Mouse (Mus musculus): Measurements from ENCODE around the gene Acsbg2. TPM values are rescaled to one million over a fixed set of nuclear protein-coding genes. Genes with fewer than 3 reads are reported as not detected.
A peak's percentile ranks its signal among the peaks of the same experiment; 100 is the strongest.

Acsbg2 gene
- total RNA-seq, 1 experiment = 0.58 TPM

DNA sequence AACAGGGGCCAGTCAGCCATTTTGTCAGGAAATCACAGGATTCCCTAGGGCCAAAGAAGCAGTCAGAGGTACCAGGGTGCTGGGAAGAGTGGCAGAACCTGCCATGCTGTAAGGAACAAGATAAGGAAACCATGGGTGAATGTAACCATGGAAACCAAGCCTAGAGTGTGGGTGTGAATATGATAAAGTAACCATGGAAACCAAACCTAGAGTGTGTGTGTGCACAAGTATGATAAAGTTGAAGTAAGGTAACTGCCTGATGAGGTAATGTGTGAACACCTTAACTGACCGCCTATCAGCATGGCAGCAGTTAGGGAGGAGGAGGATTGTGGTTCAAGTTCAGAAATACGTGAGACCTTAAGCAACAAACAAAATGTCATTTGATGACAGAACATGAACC, 47.5 kb downstream of the Acsbg2 start:
- DNase-seq (ENCODE audit: low read depth, low spot score) = no peak
- Histone ChIP-seq H3K4me3 (ENCODE audit: insufficient read depth in 1 of 2, low read depth in 1 of 2, low read length in 2 of 2, poor library complexity in 1 of 2, severe bottlenecking in 1 of 2) (no peak overlapping the region), H3K9me3 (ENCODE audit: control insufficient read depth, insufficient read depth, low read depth, low read length) (no peaks in the 10 kb centered on the region), H3K36me3 (ENCODE audit: control insufficient read depth, insufficient read depth, low read length, poor library complexity, severe bottlenecking) (peaks cover 3% of the 10 kb centered on the region; the same call in 1 of the 2 replicates), H3K4me1 (ENCODE audit: control insufficient read depth in 2 of 2, insufficient read depth in 2 of 2, low read length in 2 of 2, poor library complexity in 1 of 2) (peaks cover 5 to 26% of the 10 kb centered on the region in 2 experiments), H3K9ac (ENCODE audit: insufficient read depth, low read depth, low read length, poor library complexity, severe bottlenecking) (no peak overlapping the region), H3K27ac (ENCODE audit: insufficient read depth, low read depth, low read length, poor library complexity, severe bottlenecking) (no peak overlapping the region)
- TF ChIP-seq CHD2 (IDR thresholded peaks at IDR 0.05; ENCODE audit: low read depth, low read length) (no peak), MAFK (IDR thresholded peaks at IDR 0.05; ENCODE audit: insufficient read depth, low read depth, low read length) (no peak)
- in situ Hi-C loops (cut with MboI; ENCODE audit: low sequenced_read_pairs in 2 of 2, unreplicated experiment in 2 of 2) = no loop called here

GRCm38 (mm10) chr17:56823352-56823751, 50.9 kb downstream of the Acsbg2 start:
- in situ Hi-C loops (cut with MboI; ENCODE audit: low sequenced_read_pairs in 2 of 2, unreplicated experiment in 2 of 2) = no loop called here
- no peak overlapping the region for H3K9ac ChIP-seq (ENCODE audit: insufficient read depth, low read depth, low read length, poor library complexity, severe bottlenecking)
- no peak overlapping the region for H3K4me3 ChIP-seq (ENCODE audit: insufficient read depth in 1 of 2, low read depth in 1 of 2, low read length in 2 of 2, poor library complexity in 1 of 2, severe bottlenecking in 1 of 2)
- no peaks in the 10 kb centered on the region for H3K9me3 ChIP-seq (ENCODE audit: control insufficient read depth, insufficient read depth, low read depth, low read length)
- no peak for TF ChIP-seq ZC3H11A (IDR thresholded peaks at IDR 0.05; ENCODE audit: borderline replicate concordance, low read depth, low read length)
- no peak for TF ChIP-seq CHD2 (IDR thresholded peaks at IDR 0.05; ENCODE audit: low read depth, low read length)
- H3K27ac ChIP-seq (ENCODE audit: insufficient read depth, low read depth, low read length, poor library complexity, severe bottlenecking) = no peak overlapping the region
- H3K36me3 ChIP-seq (ENCODE audit: control insufficient read depth, insufficient read depth, low read length, poor library complexity, severe bottlenecking) = peaks cover 3% of the 10 kb centered on the region; the same call in 1 of the 2 replicates
- DNase-seq (ENCODE audit: low read depth, low spot score) = no peak
- H3K4me1 ChIP-seq (ENCODE audit: control insufficient read depth in 2 of 2, insufficient read depth in 2 of 2, low read length in 2 of 2, poor library complexity in 1 of 2) = peaks cover 8 to 35% of the 10 kb centered on the region in 2 experiments

DNA sequence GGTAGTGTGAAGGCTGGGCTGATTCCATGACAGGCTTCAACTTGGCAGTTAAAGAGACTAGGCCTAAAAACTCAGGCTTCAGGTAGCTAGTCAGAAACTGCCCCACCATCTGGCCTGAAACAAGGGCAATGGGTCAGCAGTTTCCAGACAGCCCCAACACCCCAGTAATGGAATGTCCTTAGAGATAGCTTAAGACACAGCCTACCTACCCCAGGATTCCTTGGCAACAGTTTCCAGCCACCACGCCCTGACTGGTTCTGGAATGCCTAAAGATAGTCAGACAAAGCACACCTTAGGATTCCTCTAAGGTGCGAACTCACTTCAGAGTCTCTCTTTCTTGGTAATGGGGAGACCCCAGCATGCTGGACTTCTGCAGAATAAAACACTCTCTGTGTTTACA, 51.9 kb downstream of the Acsbg2 start:
- TF ChIP-seq ZNF384 (IDR thresholded peaks at IDR 0.05; ENCODE audit: low read depth, low read length) (no peak), CHD2 (IDR thresholded peaks at IDR 0.05; ENCODE audit: low read depth, low read length) (no peak), HCFC1 (IDR thresholded peaks at IDR 0.05; ENCODE audit: borderline replicate concordance, insufficient read depth, low read length) (no peak), MAFK (IDR thresholded peaks at IDR 0.05; ENCODE audit: insufficient read depth, low read depth, low read length) (no peak), ZC3H11A (IDR thresholded peaks at IDR 0.05; ENCODE audit: borderline replicate concordance, low read depth, low read length) (no peak)
- H3K4me1 ChIP-seq (ENCODE audit: control insufficient read depth in 2 of 2, insufficient read depth in 2 of 2, low read length in 2 of 2, poor library complexity in 1 of 2) = peaks cover 9 to 33% of the 10 kb centered on the region in 2 experiments
- in situ Hi-C loops (cut with MboI; ENCODE audit: low sequenced_read_pairs in 2 of 2, unreplicated experiment in 2 of 2) = no loop called here
- no peaks in the 10 kb centered on the region for H3K9me3 ChIP-seq (ENCODE audit: control insufficient read depth, insufficient read depth, low read depth, low read length)
- no peak overlapping the region for H3K9ac ChIP-seq (ENCODE audit: insufficient read depth, low read depth, low read length, poor library complexity, severe bottlenecking)
- DNase-seq (ENCODE audit: low read depth, low spot score) = no peak
- H3K36me3 ChIP-seq (ENCODE audit: control insufficient read depth, insufficient read depth, low read length, poor library complexity, severe bottlenecking) = peaks cover 3% of the 10 kb centered on the region; the same call in 1 of the 2 replicates
- no peak overlapping the region; the same call in 1 of the 2 replicates for H3K27ac ChIP-seq (ENCODE audit: insufficient read depth, low read depth, low read length, poor library complexity, severe bottlenecking)
- H3K4me3 ChIP-seq (ENCODE audit: insufficient read depth in 1 of 2, low read depth in 1 of 2, low read length in 2 of 2, poor library complexity in 1 of 2, severe bottlenecking in 1 of 2) = no peak overlapping the region

DNA sequence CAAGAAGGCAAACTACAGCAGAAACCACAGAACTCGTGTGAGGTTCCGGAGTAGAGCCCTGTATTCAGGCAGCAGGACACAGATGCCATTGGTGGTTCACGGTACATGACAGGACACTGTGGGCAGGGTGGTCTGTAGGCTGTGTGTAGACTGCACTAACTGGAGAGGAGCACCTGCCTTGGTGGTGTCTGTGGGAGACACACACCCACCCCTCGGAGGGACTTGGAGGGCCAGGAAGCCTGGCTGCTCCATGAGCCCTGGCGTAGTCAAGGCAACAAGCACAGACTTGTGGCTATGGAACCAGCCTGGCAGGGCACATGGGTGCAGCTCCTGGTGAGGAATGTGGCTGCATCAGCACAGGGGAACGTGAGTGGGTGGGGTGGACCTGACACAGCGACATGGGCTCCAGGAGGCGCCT, 54.5 kb downstream of the Acsbg2 start:
- no peak for DNase-seq (ENCODE audit: low read depth, low spot score)
- Histone ChIP-seq H3K9ac (ENCODE audit: insufficient read depth, low read depth, low read length, poor library complexity, severe bottlenecking) (no peak overlapping the region), H3K27ac (ENCODE audit: insufficient read depth, low read depth, low read length, poor library complexity, severe bottlenecking) (peak overlapping the region; percentile 22; the same call in 1 of the 2 replicates), H3K4me3 (ENCODE audit: insufficient read depth in 1 of 2, low read depth in 1 of 2, low read length in 2 of 2, poor library complexity in 1 of 2, severe bottlenecking in 1 of 2) (no peak overlapping the region), H3K9me3 (ENCODE audit: control insufficient read depth, insufficient read depth, low read depth, low read length) (no peaks in the 10 kb centered on the region), H3K36me3 (ENCODE audit: control insufficient read depth, insufficient read depth, low read length, poor library complexity, severe bottlenecking) (peaks cover 7% of the 10 kb centered on the region; the same call in 1 of the 2 replicates), H3K4me1 (ENCODE audit: control insufficient read depth in 2 of 2, insufficient read depth in 2 of 2, low read length in 2 of 2, poor library complexity in 1 of 2) (peaks cover 9 to 27% of the 10 kb centered on the region in 2 experiments; a peak in 3 of 4 replicates)
- in situ Hi-C loops (cut with MboI; ENCODE audit: low sequenced_read_pairs in 2 of 2, unreplicated experiment in 2 of 2) = no loop called here
- TF ChIP-seq ZC3H11A (IDR thresholded peaks at IDR 0.05; ENCODE audit: borderline replicate concordance, low read depth, low read length) (no peak), MAFK (IDR thresholded peaks at IDR 0.05; ENCODE audit: insufficient read depth, low read depth, low read length) (no peak), CHD2 (IDR thresholded peaks at IDR 0.05; ENCODE audit: low read depth, low read length) (no peak), HCFC1 (IDR thresholded peaks at IDR 0.05; ENCODE audit: borderline replicate concordance, insufficient read depth, low read length) (no peak), ZNF384 (IDR thresholded peaks at IDR 0.05; ENCODE audit: low read depth, low read length) (no peak)

DNA sequence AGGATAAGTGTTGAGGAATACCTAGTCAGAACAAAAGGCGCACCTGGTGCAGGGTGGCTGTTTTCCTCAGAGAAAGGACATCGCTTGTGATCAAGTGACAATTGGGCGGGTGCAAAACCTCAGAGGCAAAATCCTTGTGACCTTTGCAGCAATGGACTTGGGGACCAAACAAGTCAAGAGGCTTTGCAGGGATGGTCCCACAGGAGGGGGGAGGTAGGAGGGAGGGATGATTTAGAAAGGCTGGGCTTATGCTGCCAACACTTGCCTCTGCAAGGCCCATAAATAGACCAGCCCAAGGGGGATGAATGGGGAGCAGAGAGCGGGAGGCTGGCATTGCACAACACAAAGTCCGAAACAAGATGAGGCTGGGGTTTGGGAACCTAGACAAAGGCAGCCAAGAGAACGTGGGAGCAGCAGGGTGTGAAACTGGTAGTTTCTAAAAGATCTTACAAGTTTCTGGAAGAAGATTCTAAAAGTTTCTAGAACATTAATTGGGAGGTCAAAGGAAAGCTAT, 55.2 kb downstream of the Acsbg2 start:
- TF ChIP-seq MAFK (IDR thresholded peaks at IDR 0.05; ENCODE audit: insufficient read depth, low read depth, low read length) (no peak), HCFC1 (IDR thresholded peaks at IDR 0.05; ENCODE audit: borderline replicate concordance, insufficient read depth, low read length) (no peak), ZC3H11A (IDR thresholded peaks at IDR 0.05; ENCODE audit: borderline replicate concordance, low read depth, low read length) (no peak), ZNF384 (IDR thresholded peaks at IDR 0.05; ENCODE audit: low read depth, low read length) (no peak), CHD2 (IDR thresholded peaks at IDR 0.05; ENCODE audit: low read depth, low read length) (no peak)
- H3K27ac ChIP-seq (ENCODE audit: insufficient read depth, low read depth, low read length, poor library complexity, severe bottlenecking) = no peak overlapping the region
- H3K9me3 ChIP-seq (ENCODE audit: control insufficient read depth, insufficient read depth, low read depth, low read length) = no peaks in the 10 kb centered on the region
- H3K9ac ChIP-seq (ENCODE audit: insufficient read depth, low read depth, low read length, poor library complexity, severe bottlenecking) = no peak overlapping the region
- DNase-seq (ENCODE audit: low read depth, low spot score) = no peak
- in situ Hi-C loops (cut with MboI; ENCODE audit: low sequenced_read_pairs in 2 of 2, unreplicated experiment in 2 of 2) = no loop called here
- H3K4me3 ChIP-seq (ENCODE audit: insufficient read depth in 1 of 2, low read depth in 1 of 2, low read length in 2 of 2, poor library complexity in 1 of 2, severe bottlenecking in 1 of 2) = no peak overlapping the region
- peaks cover 7% of the 10 kb centered on the region; the same call in 1 of the 2 replicates for H3K36me3 ChIP-seq (ENCODE audit: control insufficient read depth, insufficient read depth, low read length, poor library complexity, severe bottlenecking)
- H3K4me1 ChIP-seq (ENCODE audit: control insufficient read depth in 2 of 2, insufficient read depth in 2 of 2, low read length in 2 of 2, poor library complexity in 1 of 2) = peaks cover 9 to 27% of the 10 kb centered on the region in 2 experiments; a peak in 3 of 4 replicates
